Mouse (Mus musculus) bone marrow, adult 2 months (tissue): ENCODE measurements around the gene Eif2s3x.

ENCODE experiments used
- CTCF ChIP-seq: fragments of 200-500 bp; IDR thresholded peaks from 2 replicates; pipeline ENCODE4 v1.5.1; 2011; ENCODE audit warnings: low read length, control low read depth; ENCODE audit not compliant: control insufficient read depth, insufficient read depth
- POLR2A ChIP-seq: fragments of 200-500 bp; IDR thresholded peaks from 2 replicates; pipeline ENCODE4 v1.6.1; 2011; ENCODE audit warnings: low read depth, mild to moderate bottlenecking, control low read depth, low read length, borderline replicate concordance; ENCODE audit not compliant: control insufficient read depth

GRCm38 (mm10) chrX:94185156-94185555 lies 27.5 kb downstream of the Eif2s3x start:
- no peak for TF ChIP-seq CTCF
- TF ChIP-seq POLR2A: no peak
